Mouse (Mus musculus): ENCODE results near the gene Bcl7a.

The Bcl7a gene

DNA sequence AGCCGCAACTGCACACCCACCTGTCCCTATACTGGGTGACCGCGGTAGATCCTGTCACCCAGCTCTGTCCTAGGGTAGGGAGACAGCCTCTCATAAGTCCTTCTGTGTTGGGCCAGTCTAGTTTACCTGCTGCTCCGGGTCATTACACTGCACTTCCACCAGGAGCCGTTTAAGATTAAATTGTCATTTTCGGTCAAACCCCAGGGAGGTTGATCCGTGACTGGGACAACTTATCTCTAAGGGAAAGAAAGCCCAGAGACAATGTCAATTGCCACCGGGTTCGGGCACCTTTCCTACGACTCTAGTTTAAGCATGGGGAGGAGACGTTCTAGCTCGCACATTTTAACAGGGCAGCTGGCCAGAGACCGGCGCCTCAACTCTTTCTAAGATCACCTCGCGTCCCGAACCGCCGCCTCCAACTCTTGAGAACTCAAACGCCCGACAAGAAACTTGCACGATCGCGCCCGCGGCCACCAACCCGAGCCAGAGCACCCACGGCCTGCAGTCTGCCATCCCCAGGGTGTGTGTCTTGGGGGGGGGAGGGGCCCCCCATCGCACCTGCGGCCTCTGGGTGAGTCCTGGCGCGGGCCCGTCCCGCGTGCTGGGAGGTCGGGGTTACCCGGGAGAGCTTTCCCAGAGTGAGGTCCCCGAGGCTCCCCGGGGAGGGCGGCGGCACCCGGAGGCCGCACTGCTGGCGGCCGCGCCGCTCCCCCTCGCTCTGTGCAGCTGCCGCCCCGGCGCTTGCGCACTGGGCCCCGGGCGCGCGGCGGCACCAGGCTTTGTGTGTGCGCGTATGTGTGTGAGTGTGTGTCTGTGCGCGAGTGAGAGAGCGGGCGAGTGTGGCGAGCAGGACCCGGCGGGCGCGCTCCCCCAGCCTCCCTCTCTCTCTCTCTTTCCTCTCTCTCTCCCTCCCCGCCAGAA lies at the start of gene Bcl7a:
Bcl7a (plus strand) TSS at position 128 of the 921 bp plus-strand sequence.
- DNase-seq (ENCODE audit: low spot score), result peak; percentile 91

DNA sequence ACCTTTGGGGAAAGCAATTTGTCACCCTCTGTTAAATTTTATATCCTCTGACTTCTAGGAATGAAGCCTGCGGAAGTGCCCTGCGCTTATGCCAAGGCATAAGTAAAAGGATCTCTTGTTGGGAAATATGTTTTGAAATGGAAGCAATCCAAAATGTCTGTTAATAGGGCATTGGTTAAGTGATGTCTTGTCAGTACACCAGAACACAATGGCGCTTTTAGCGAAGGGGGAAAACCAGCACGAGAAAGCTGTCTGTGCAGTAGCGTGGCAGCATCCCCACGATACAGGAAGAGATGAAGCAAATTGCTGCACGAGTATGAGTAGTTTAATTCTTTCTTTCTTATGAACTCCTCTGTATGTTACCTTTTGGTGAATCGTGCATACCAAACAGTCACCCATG lies 49.0 kb upstream of the Bcl7a start:
- DNase-seq (ENCODE audit: low spot score), result no peak

GRCm38 (mm10) chr5:123296224-123296806 lies 47.3 kb upstream of the Bcl7a start:
- no peak for DNase-seq (ENCODE audit: low spot score)

GRCm38 (mm10) chr5:123296972-123297754 lies 46.5 kb upstream of the Bcl7a start:
- no peak for DNase-seq (ENCODE audit: low spot score)

DNA sequence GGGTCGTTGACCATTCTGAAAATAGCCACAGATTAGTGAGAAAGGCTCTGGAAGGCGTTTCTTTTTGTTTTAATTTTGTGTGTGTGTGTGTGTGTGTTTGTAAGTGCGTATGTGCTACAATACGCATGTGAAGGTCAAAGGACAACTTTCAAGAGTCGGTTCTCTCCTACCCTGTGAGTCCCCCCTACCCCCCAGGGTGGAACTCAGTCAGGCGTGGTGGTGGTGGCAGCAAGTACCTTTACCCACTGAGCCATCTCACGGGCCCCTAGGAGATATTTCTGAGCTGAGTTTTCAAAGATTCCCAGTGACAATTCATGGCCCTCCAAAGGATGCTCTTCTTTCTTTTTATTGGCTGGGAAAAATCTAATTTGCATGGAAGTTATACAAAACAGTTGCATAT lies 45.8 kb upstream of the Bcl7a start:
- no peak for DNase-seq (ENCODE audit: low spot score)

GRCm38 (mm10) chr5:123298526-123298925 lies 45.1 kb upstream of the Bcl7a start:
- DNase-seq (ENCODE audit: low spot score), result no peak

DNA sequence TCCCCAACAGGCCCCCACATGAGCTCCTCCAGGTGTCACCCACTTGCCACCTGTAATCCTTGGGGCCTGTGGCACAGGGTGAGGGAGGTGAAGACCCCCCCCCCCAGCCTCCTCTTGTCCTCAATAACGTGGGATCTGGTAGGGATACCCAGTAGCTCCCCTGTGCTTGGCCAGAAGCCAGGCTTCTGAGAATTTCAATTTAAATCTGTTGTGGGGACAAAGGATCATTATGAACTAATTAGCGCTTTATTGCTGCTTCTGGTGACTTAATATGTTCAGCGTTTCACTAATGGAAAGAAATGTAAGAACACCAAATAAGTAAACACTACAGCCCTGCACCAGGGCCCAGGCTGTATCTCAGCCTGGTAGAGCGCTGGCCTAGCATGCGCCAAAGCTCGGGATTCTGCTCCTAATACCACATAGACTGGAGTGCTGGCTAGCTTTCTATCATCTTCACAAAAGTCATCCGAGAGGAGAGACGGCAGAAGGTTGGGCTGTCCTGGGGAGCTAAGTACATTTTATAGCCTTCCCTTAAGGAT lies 43.1 kb upstream of the Bcl7a start:
- DNase-seq (ENCODE audit: low spot score), result no peak

- DNase-seq (ENCODE audit: low spot score), result no peak
These were observed 41.7 kb upstream of the Bcl7a start for GRCm38 (mm10) chr5:123301780-123302521.

GRCm38 (mm10) chr5:123307630-123308282 lies 35.9 kb upstream of the Bcl7a start:
- no peak for DNase-seq (ENCODE audit: low spot score)

DNA sequence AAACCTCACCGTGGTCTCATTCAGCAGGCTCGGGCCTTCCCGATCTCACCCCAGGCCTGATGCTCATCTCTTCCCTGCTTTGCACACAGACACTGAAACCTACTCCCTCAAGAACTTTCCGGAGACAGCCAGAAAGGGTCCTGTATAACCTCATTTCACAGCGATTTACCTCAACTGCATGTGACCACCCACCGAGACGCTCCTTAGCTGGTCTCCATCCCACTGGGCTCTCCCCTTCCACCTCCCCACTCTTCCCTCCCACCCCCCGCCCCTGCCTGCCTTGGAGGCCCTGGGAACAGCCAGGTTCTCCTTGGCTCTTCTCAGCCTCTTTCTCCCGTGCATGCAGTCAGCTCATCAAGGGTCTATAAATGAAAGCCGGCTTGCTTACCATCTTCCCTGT lies 33.8 kb upstream of the Bcl7a start:
- DNase-seq (ENCODE audit: low spot score), result no peak

DNA sequence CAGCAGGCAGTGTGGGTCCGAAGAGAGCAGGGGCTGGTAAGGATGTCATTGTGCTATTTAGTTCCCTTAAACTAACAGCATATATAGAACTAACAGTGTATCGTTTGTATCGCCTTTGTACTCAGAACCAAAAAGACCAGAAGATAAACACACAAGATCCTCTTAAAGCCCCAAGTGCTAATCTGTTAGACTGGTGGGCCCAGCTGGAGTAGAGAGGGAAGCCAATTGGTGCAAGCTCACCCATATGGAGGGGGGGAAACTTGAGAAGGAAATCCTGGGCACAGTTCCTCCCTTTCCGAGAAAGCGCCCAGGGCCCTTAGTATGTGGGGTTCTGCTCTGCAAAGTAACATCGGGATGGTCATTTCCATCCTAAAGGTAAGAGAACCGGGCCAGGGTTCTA lies 33.4 kb upstream of the Bcl7a start:
- no peak for DNase-seq (ENCODE audit: low spot score)

DNA sequence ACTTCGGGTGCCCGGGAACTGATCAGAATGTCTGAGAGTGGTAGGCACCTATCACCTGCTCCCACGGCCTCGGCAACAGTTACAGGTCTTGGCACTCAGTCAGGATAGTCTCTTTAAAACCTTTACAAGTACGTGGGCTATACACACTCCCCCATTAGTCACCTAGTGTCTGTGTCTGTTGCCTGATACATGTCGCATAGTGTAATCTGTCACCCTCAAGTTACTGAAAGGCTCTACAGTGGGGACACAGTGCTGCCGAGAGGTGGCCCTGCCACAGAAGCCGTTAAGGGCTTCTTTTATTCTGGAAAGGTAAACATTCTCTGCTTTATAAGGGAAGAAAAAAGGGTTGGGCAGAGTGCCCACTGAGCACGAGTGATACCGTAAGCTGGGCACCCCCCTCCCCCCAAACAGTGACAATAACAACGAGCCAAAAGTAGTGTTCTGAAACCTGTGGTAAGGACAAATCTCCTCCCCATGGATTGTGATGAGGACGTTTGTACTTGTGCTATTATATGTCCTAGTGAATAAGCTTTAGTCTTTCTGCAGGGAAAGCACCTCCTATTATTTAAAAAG lies 30.5 kb upstream of the Bcl7a start:
- no peak for DNase-seq (ENCODE audit: low spot score)

- no peak for DNase-seq (ENCODE audit: low spot score)
These were observed 29.7 kb upstream of the Bcl7a start for GRCm38 (mm10) chr5:123313851-123314380.

GRCm38 (mm10) chr5:123315219-123315866 lies 28.3 kb upstream of the Bcl7a start:
- DNase-seq (ENCODE audit: low spot score), result no peak

DNA sequence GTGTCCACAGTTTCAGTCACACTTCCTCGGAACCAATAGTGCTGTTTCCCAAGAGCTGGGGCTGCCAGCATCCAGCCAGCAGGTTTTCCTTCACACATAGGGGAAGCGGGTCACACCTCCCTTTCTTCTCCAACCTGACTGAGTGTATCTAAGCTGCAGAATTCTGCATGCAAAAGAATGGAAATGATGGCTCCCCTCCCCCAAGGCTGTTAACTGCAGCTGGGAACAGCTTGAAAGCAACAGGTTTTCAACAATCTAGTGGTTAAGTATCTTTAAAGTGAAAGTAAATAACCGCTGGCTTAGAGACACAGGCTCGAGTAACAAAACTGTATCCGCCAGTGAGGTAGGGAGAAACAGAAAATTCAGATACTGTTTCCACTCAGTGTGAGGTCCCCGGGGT lies 25.6 kb upstream of the Bcl7a start:
- no peak for DNase-seq (ENCODE audit: low spot score)

- no peak for DNase-seq (ENCODE audit: low spot score)
These were observed 23.5 kb upstream of the Bcl7a start for GRCm38 (mm10) chr5:123320136-123320535.

GRCm38 (mm10) chr5:123324242-123324641 lies 19.4 kb upstream of the Bcl7a start:
- no peak for DNase-seq (ENCODE audit: low spot score)

DNA sequence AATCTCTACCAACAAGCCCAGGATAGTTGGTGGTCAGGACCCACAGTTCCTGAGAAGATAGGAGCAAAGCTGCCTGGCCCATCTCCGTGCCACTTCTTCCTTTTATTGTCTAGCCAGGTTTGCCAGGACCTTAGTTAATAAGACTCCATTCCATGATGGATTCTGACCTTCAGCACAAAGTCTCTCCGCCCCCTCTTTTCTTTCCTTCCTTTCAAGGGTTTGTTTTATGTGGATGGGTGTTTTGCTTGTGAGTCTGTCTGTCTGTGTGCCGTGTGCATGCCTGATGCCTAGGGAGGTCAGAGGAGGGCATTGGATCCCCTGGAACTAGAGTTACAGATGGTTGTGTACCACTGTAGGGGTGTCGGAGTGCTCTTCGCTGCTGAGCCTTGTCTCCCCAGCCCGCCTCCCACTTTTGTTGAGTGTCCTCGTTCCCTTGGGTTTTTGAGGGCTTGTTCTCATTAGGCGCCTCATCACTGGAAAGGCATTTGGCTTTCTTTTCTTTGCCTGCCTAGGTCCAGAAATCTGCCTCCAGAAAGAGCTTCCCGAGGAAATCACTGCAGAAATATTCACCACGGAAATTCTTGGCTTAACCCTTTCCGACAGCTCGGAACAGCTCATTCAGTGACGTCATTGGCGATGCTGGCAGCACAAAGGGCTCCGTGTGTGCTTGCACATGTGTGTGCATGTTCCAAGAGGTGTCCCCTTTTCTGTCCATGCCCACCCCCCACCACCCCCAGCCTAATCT lies 17.5 kb upstream of the Bcl7a start:
- DNase-seq (ENCODE audit: low spot score), result no peak

- DNase-seq (ENCODE audit: low spot score), result no peak
These were observed 16.9 kb upstream of the Bcl7a start for GRCm38 (mm10) chr5:123326751-123327148.
